Mouse (Mus musculus) layer of hippocampus, adult 18-20 months (tissue): ENCODE data around the gene Pabpn1. TPM values are rescaled to one million over a fixed set of nuclear protein-coding genes. Genes with fewer than 3 reads are reported as not detected.
A peak's percentile ranks its signal among the peaks of the same experiment; 100 is the strongest.

Source experiments
- DNase-seq, 2 experiments: peaks; one replicate each; pipeline ENCODE4 v3.0.0; 2022; ENCODE audit warnings: low spot score in 2 of 2
- total RNA-seq, 2 experiments: library from RNA; stranded (reverse); gene quantifications; 2 replicates each; pipeline ENCODE4 v1.2.3; 2021

The Pabpn1 gene
- total RNA-seq, 2 experiments from 2014 or later, result 227 to 252 TPM

GRCm38 (mm10) chr14:54885309-54885708, 7.0 kb upstream of the Pabpn1 start:
- no peak for DNase-seq

GRCm38 (mm10) chr14:54893651-54894181, 1.4 kb downstream of the Pabpn1 start:
- peak; percentile 99 for DNase-seq

- peak in 1 of 2 experiments; percentile 49 for DNase-seq
Observed at GRCm38 (mm10) chr14:54894296-54895151, 2.2 kb downstream of the Pabpn1 start.

- DNase-seq, result no peak
Observed at GRCm38 (mm10) chr14:54897445-54897844, 5.1 kb downstream of the Pabpn1 start.

- DNase-seq, result peak; percentile 63 to 92
Observed at GRCm38 (mm10) chr14:54900383-54900782, 8.1 kb downstream of the Pabpn1 start.

GRCm38 (mm10) chr14:54903641-54904040, 11.3 kb downstream of the Pabpn1 start:
- DNase-seq, result no peak

- no peak for DNase-seq
Observed at GRCm38 (mm10) chr14:54908682-54909081, 16.4 kb downstream of the Pabpn1 start.

GRCm38 (mm10) chr14:54912109-54912850, 20.0 kb downstream of the Pabpn1 start:
- DNase-seq, result peak in 1 of 2 experiments; percentile 34

- peak; percentile 82 to 88 for DNase-seq
Observed at GRCm38 (mm10) chr14:54912886-54913285, 20.6 kb downstream of the Pabpn1 start, which contains the start of gene Slc22a17. TSS of gene Slc22a17 (minus strand) at chr14:54913132.

GRCm38 (mm10) chr14:54913343-54913742, 21.0 kb downstream of the Pabpn1 start:
- no peak for DNase-seq

- DNase-seq, result no peak
Observed at GRCm38 (mm10) chr14:54920076-54920685, 27.9 kb downstream of the Pabpn1 start.

GRCm38 (mm10) chr14:54924641-54925348, 32.5 kb downstream of the Pabpn1 start:
- DNase-seq, result no peak

- peak in 1 of 2 experiments; percentile 31 for DNase-seq
Observed at GRCm38 (mm10) chr14:54925349-54926342, 33.3 kb downstream of the Pabpn1 start, which contains the start of gene Efs. TSS of gene Efs (minus strand) at chr14:54926126.

GRCm38 (mm10) chr14:54926401-54927158, 34.3 kb downstream of the Pabpn1 start:
- DNase-seq, result peak in 1 of 2 experiments; percentile 42

GRCm38 (mm10) chr14:54927296-54927695, 35.0 kb downstream of the Pabpn1 start:
- no peak for DNase-seq

- DNase-seq, result no peak
Observed at GRCm38 (mm10) chr14:54929801-54930200, 37.5 kb downstream of the Pabpn1 start.

- no peak for DNase-seq
Observed at GRCm38 (mm10) chr14:54930431-54930830, 38.1 kb downstream of the Pabpn1 start.

- DNase-seq, result no peak
Observed at GRCm38 (mm10) chr14:54932645-54933150, 40.4 kb downstream of the Pabpn1 start, which contains the start of gene Il25. TSS of gene Il25 (plus strand) at chr14:54932695.
